Mouse (Mus musculus): ENCODE results near the gene Aunip.

GRCm38 (mm10) chr4:134467435-134468214 is 43.2 kb upstream of the Aunip start:
- no peak for TF ChIP-seq CTCF (IDR thresholded peaks at IDR 0.05; ENCODE audit: insufficient read depth, low read depth, low read length)
- TF ChIP-seq POLR2A (IDR thresholded peaks at IDR 0.05; ENCODE audit: insufficient read depth, low read depth, low read length): no peak
